Comparison of ENCODE assay signal across 8 mouse cellular contexts in genomic region chr16:42305934-42306701, GRCm38 (mm10). TPM values are rescaled to one million over a fixed set of nuclear protein-coding genes. Genes with fewer than 3 reads are reported as not detected.
DNase-seq lines count a peak whose midpoint lies in the region; ATAC-seq lines count a peak whose summit lies in the region.

No protein-coding gene starts in this region.

- no peaks in the 10 kb centered on the region for H3K9me3 ChIP-seq in kidney, embryonic 16.5 days (ENCODE audit: low read length)
- no peaks in the 10 kb centered on the region for H3K9me3 ChIP-seq in heart, embryonic 13.5 days
- H3K9me3 ChIP-seq in neural tube, embryonic 14.5 days (ENCODE audit: control insufficient read depth, low read length): no peaks in the 10 kb centered on the region

- peak overlapping the region; percentile 44; the same call in 1 of the 2 replicates for H3K27ac ChIP-seq in kidney, embryonic 16.5 days (ENCODE audit: low read length)
- H3K27ac ChIP-seq in heart, embryonic 13.5 days (replicated peaks): peak overlapping the region; percentile 78
- peak overlapping the region; percentile 62 for H3K27ac ChIP-seq in neural tube, embryonic 14.5 days (ENCODE audit: low read depth, low read length)

- no peaks in the 10 kb centered on the region for H3K27me3 ChIP-seq in kidney, embryonic 16.5 days (ENCODE audit: insufficient read depth, low read length)
- H3K27me3 ChIP-seq in heart, embryonic 13.5 days (replicated peaks): no peaks in the 10 kb centered on the region
- no peaks in the 10 kb centered on the region for H3K27me3 ChIP-seq in neural tube, embryonic 14.5 days (ENCODE audit: control insufficient read depth, insufficient read depth, low read length)

- WGBS in kidney, embryonic 16.5 days: 4% methylated on average over 14 of the region's 14 CpGs
- 2% methylated on average over 14 of the region's 14 CpGs for WGBS in heart, embryonic 13.5 days
- 2% methylated on average over 14 of the region's 14 CpGs for WGBS in neural tube, embryonic 14.5 days

- no peak for DNase-seq in kidney, adult 9 months
- peak; percentile 33 for DNase-seq in liver
- DNase-seq in ovary, adult 18-20 months (ENCODE audit: low spot score): no peak
- no peak for DNase-seq in B cell, adult 2 months

- H3K36me3 ChIP-seq in kidney, embryonic 16.5 days (ENCODE audit: insufficient read depth, low read length): no peaks in the 10 kb centered on the region
- no peaks in the 10 kb centered on the region for H3K36me3 ChIP-seq in heart, embryonic 13.5 days
- no peaks in the 10 kb centered on the region for H3K36me3 ChIP-seq in neural tube, embryonic 14.5 days (ENCODE audit: control insufficient read depth, insufficient read depth, low read length)

- peak overlapping the region; percentile 34 for H3K4me3 ChIP-seq in kidney, embryonic 16.5 days (ENCODE audit: low read length)
- peak overlapping the region; percentile 47 for H3K4me3 ChIP-seq in heart, embryonic 13.5 days
- peak overlapping the region; percentile 7; the same call in 1 of the 2 replicates for H3K4me3 ChIP-seq in neural tube, embryonic 14.5 days (ENCODE audit: low read depth, low read length)

- ATAC-seq in kidney, embryonic 16.5 days (ENCODE audit: low FRiP score, low TSS enrichment): peak; percentile 95
- ATAC-seq in common myeloid progenitor, adult 5-6 weeks (replicated peaks; ENCODE audit: low read depth, poor library complexity, severe bottlenecking): peak; percentile 87
- peak; percentile 62; the same call in 1 of the 2 replicates for ATAC-seq in heart, embryonic 13.5 days (ENCODE audit: extremely low read depth, insufficient number of reproducible peaks, low FRiP score, low TSS enrichment)
- ATAC-seq in neural tube, embryonic 14.5 days (ENCODE audit: low read depth): peak; percentile 89

- peak overlapping the region; percentile 54 for H3K4me2 ChIP-seq in kidney, embryonic 16.5 days (replicated peaks; ENCODE audit: low read depth, low read length)
- H3K4me2 ChIP-seq in heart, embryonic 13.5 days: peak overlapping the region; percentile 68
- peak overlapping the region; percentile 35 for H3K4me2 ChIP-seq in neural tube, embryonic 14.5 days (ENCODE audit: low read depth, low read length)

- H3K4me1 ChIP-seq in kidney, embryonic 16.5 days (ENCODE audit: insufficient read depth, low read length): no peaks in the 10 kb centered on the region
- peaks cover 34% of the 10 kb centered on the region for H3K4me1 ChIP-seq in heart, embryonic 13.5 days
- H3K4me1 ChIP-seq in neural tube, embryonic 14.5 days (ENCODE audit: control insufficient read depth, insufficient read depth, low read length): peaks cover 32% of the 10 kb centered on the region

- peak overlapping the region; percentile 55 for H3K9ac ChIP-seq in kidney, embryonic 16.5 days (replicated peaks; ENCODE audit: low read length)
- H3K9ac ChIP-seq in heart, embryonic 13.5 days: peak overlapping the region; percentile 79
- peak overlapping the region; percentile 34; the same call in 1 of the 2 replicates for H3K9ac ChIP-seq in neural tube, embryonic 14.5 days (replicated peaks; ENCODE audit: low read depth, low read length)

RNA-seq across cellular contexts. Expression of gene Gap43, which starts 34.3 kb away (rescaled TPM):
- polyA plus RNA-seq in kidney, embryonic 16.5 days (2015; fragmentation: Nextera tagmentation; extraction: Ambion mirVana): 17.0 and 23.1 TPM in 2 replicates
- not detected in 2 replicates for total RNA-seq in common myeloid progenitor, adult 5-6 weeks (2017)
- 24.1 and 26.7 TPM in 2 replicates for polyA plus RNA-seq in heart, embryonic 13.5 days (2015; fragmentation: Nextera tagmentation; extraction: Ambion mirVana)
- 1,379 and 1,510 TPM in 2 replicates for polyA plus RNA-seq in neural tube, embryonic 14.5 days (2014; fragmentation: Nextera tagmentation; extraction: Ambion mirVana)

Comparison
In these comparisons a context has a peak if more than half of its experiments do, and no peak if none do; other contexts are left out.
1. RNA of gene Gap43, which starts 34.3 kb away (polyA plus RNA-seq): 1,379 to 1,510 TPM in neural tube, embryonic 14.5 days; 24.1 to 26.7 TPM in heart, embryonic 13.5 days and 17.0 to 23.1 TPM in kidney, embryonic 16.5 days; every median in the first group is over 10 times any median in the second.
2. Peak in every context shown above with its lines, with median percentiles within 50 percentile points of each other: ATAC-seq, H3K27ac ChIP-seq, H3K4me2 ChIP-seq, H3K4me3 ChIP-seq and H3K9ac ChIP-seq.